Mouse (Mus musculus): ENCODE measurements around the gene Lgi1.

Gene Lgi1

GRCm38 (mm10) chr19:38264505-38265500, at the start of gene Lgi1:
Gene Lgi1, plus strand, starts transcription at chr19:38264536.
- CTCF ChIA-PET = no interaction called here

GRCm38 (mm10) chr19:38217696-38218095, 46.6 kb upstream of the Lgi1 start:
- CTCF ChIA-PET = no interaction called here

- CTCF ChIA-PET = interaction anchor here (0.6 to 0.7 kb wide), 2 partner anchors 314 to 743 kb away, joined by 3 to 21 read pairs; no protein-coding TSS in a partner anchor
Observed at GRCm38 (mm10) chr19:38223356-38223904, 40.9 kb upstream of the Lgi1 start.

- CTCF ChIA-PET = interaction anchor here (0.7 kb wide), 1 partner anchor 744 kb away, joined by 3 read pairs; no protein-coding TSS in a partner anchor
Observed at GRCm38 (mm10) chr19:38223905-38224684, 40.2 kb upstream of the Lgi1 start, which contains the start of gene Fra10ac1. Gene Fra10ac1, minus strand, starts transcription at chr19:38224156.

- CTCF ChIA-PET = no interaction called here
Observed at GRCm38 (mm10) chr19:38224685-38225060, 39.7 kb upstream of the Lgi1 start.

- CTCF ChIA-PET = no interaction called here
Observed at GRCm38 (mm10) chr19:38228699-38229098, 35.6 kb upstream of the Lgi1 start.

GRCm38 (mm10) chr19:38232087-38232486, 32.2 kb upstream of the Lgi1 start:
- CTCF ChIA-PET = no interaction called here

- CTCF ChIA-PET = no interaction called here
Observed at GRCm38 (mm10) chr19:38232516-38232915, 31.8 kb upstream of the Lgi1 start.

GRCm38 (mm10) chr19:38236526-38236925, 27.8 kb upstream of the Lgi1 start:
- CTCF ChIA-PET = no interaction called here

GRCm38 (mm10) chr19:38237834-38238212, 26.5 kb upstream of the Lgi1 start:
- CTCF ChIA-PET = no interaction called here

GRCm38 (mm10) chr19:38238213-38238951, 26.0 kb upstream of the Lgi1 start:
- CTCF ChIA-PET = no interaction called here

- CTCF ChIA-PET = interaction anchor here (0.7 kb wide), 1 partner anchor 424 kb away, joined by 11 read pairs; no protein-coding TSS in a partner anchor
Observed at GRCm38 (mm10) chr19:38242314-38242852, 22.0 kb upstream of the Lgi1 start.

- CTCF ChIA-PET = no interaction called here
Observed at GRCm38 (mm10) chr19:38244748-38245147, 19.6 kb upstream of the Lgi1 start.

GRCm38 (mm10) chr19:38245361-38246176, 18.8 kb upstream of the Lgi1 start:
- CTCF ChIA-PET = interaction anchor here (0.6 kb wide), 1 partner anchor 31 kb away, joined by 8 read pairs; no protein-coding TSS in a partner anchor

- CTCF ChIA-PET = no interaction called here
Observed at GRCm38 (mm10) chr19:38246177-38246622, 18.1 kb upstream of the Lgi1 start.

- CTCF ChIA-PET = no interaction called here
Observed at GRCm38 (mm10) chr19:38249627-38250026, 14.7 kb upstream of the Lgi1 start.

GRCm38 (mm10) chr19:38253796-38254195, 10.5 kb upstream of the Lgi1 start:
- CTCF ChIA-PET = no interaction called here

- CTCF ChIA-PET = no interaction called here
Observed at GRCm38 (mm10) chr19:38258651-38259065, 5.7 kb upstream of the Lgi1 start.

GRCm38 (mm10) chr19:38259436-38259835, 4.9 kb upstream of the Lgi1 start:
- CTCF ChIA-PET = no interaction called here

- CTCF ChIA-PET = no interaction called here
Observed at GRCm38 (mm10) chr19:38260346-38260745, 4.0 kb upstream of the Lgi1 start.

All from spleen, embryonic (tissue).